Mouse (Mus musculus): ENCODE results near the gene Kif17.

- no peak for TF ChIP-seq CTCF (IDR thresholded peaks at IDR 0.05; ENCODE audit: extremely low read depth, insufficient read depth, insufficient read length, insufficient replicate concordance)
- no peak for TF ChIP-seq POLR2A (IDR thresholded peaks at IDR 0.05; ENCODE audit: low read depth, low read length)
Measured at GRCm38 (mm10) chr4:138335036-138335435, 84.8 kb downstream of the Kif17 start.

Measured in spleen, adult 2 months (tissue).